Comparison of ENCODE assay signal across 19 mouse cellular contexts in genomic region chr16:34793000-34793399, GRCm38 (mm10). TPM values are rescaled to one million over a fixed set of nuclear protein-coding genes. Genes with fewer than 3 reads are reported as not detected.
DNase-seq lines count a peak whose midpoint lies in the region; ATAC-seq and TF ChIP-seq lines count a peak whose summit lies in the region.
"Had no signal": no experiment of that assay in that cellular context is flagged by ENCODE, and none has a peak within 500 bp of the region (broad histone marks: within the 10 kb centered on the region; RNA-seq: fewer than 3 reads in every experiment).

No protein-coding gene starts in this region.

- no peaks in the 10 kb centered on the region for H3K36me3 ChIP-seq in heart, embryonic 12.5 days
- H3K36me3 ChIP-seq in heart, adult 2 months (ENCODE audit: control insufficient read depth, insufficient read depth, low read length) = no peaks in the 10 kb centered on the region
- H3K36me3 ChIP-seq in lung, postnatal 0 days (ENCODE audit: insufficient read depth, low read length) = no peaks in the 10 kb centered on the region
- H3K36me3 ChIP-seq in myocyte (ENCODE audit: control insufficient read depth, insufficient read depth) = no peaks in the 10 kb centered on the region
- H3K36me3 ChIP-seq: kidney, embryonic 15.5 days; limb, embryonic 10.5 days; midbrain, embryonic 12.5 days; neural tube, embryonic 13.5 days had no signal

- no peak overlapping the region for H3K27ac ChIP-seq in heart, embryonic 12.5 days (ENCODE audit: poor library complexity, severe bottlenecking)
- no peak overlapping the region for H3K27ac ChIP-seq in heart, adult 2 months
- H3K27ac ChIP-seq in lung, postnatal 0 days (ENCODE audit: low read length) = peak overlapping the region; percentile 59; the same call in 1 of the 2 replicates
- H3K27ac ChIP-seq: gastrocnemius, adult 2 months; hindbrain, embryonic 14.5 days; kidney, embryonic 15.5 days; limb, embryonic 10.5 days; midbrain, embryonic 12.5 days; neural tube, embryonic 13.5 days had no signal

- intact Hi-C loops in heart, adult 2 months (cut with DNase I) = no loop called here

- no peak for TF ChIP-seq EP300 in heart, adult 2 months (IDR thresholded peaks at IDR 0.05; ENCODE audit: insufficient read depth, low read depth, low read length)
- TF ChIP-seq EP300 in lung, postnatal 0 days (IDR thresholded peaks at IDR 0.05) = peak; percentile 40; the same call in 1 of the 2 replicates

- no peaks in the 10 kb centered on the region for H3K79me2 ChIP-seq in heart, adult 2 months (replicated peaks; ENCODE audit: control insufficient read depth, insufficient read depth, low read length)
- H3K79me2 ChIP-seq in myocyte (ENCODE audit: control insufficient read depth, insufficient read depth) = no peaks in the 10 kb centered on the region

- peak; percentile 32 for DNase-seq in embryo, embryonic 10 days (ENCODE audit: low spot score)
- DNase-seq in embryo, embryonic 9.5 days (ENCODE audit: extremely low spot score) = no peak
- DNase-seq in heart, adult 2 months = no peak
- DNase-seq in lung, postnatal 0 days (ENCODE audit: low spot score) = peak; percentile 90
- DNase-seq in lung, postnatal 14 days = no peak
- DNase-seq in gastrocnemius, postnatal 10 days = no peak
- DNase-seq: cerebellum, adult 18-20 months; gastrocnemius, adult 2 months; kidney, postnatal 4 days; layer of hippocampus, adult 9-11 months had no signal

- peaks cover 29% of the 10 kb centered on the region for H3K4me1 ChIP-seq in heart, embryonic 12.5 days (replicated peaks)
- H3K4me1 ChIP-seq in heart, adult 2 months (ENCODE audit: control insufficient read depth, insufficient read depth, low read length) = no peaks in the 10 kb centered on the region; the same call in 1 of the 2 replicates
- peaks cover 3% of the 10 kb centered on the region; the same call in 1 of the 2 replicates for H3K4me1 ChIP-seq in lung, postnatal 0 days (ENCODE audit: insufficient read depth, low read depth, low read length)
- H3K4me1 ChIP-seq: kidney, embryonic 15.5 days; midbrain, embryonic 12.5 days; neural tube, embryonic 13.5 days had no signal

- no peak overlapping the region for H3K9ac ChIP-seq in heart, embryonic 12.5 days
- no peak overlapping the region for H3K9ac ChIP-seq in heart, adult 2 months (ENCODE audit: low read depth, low read length)
- H3K9ac ChIP-seq in lung, postnatal 0 days (replicated peaks; ENCODE audit: low read depth) = no peak overlapping the region
- H3K9ac ChIP-seq: hindbrain, embryonic 14.5 days; kidney, embryonic 15.5 days; midbrain, embryonic 12.5 days; neural tube, embryonic 13.5 days had no signal

- WGBS in heart, embryonic 12.5 days = 42% methylated on average over 5 of the region's 5 CpGs
- 62% methylated on average over 5 of the region's 5 CpGs for WGBS in heart, adult 2 months
- WGBS in lung, postnatal 0 days = 59% methylated on average over 5 of the region's 5 CpGs

- H3K4me2 ChIP-seq in heart, embryonic 12.5 days = peak overlapping the region; percentile 10; the same call in 1 of the 2 replicates
- no peak overlapping the region for H3K4me2 ChIP-seq in lung, postnatal 0 days (replicated peaks; ENCODE audit: low read depth, low read length)
- H3K4me2 ChIP-seq in myocyte (ENCODE audit: low read depth) = peak overlapping the region; percentile 46
- H3K4me2 ChIP-seq: hindbrain, embryonic 14.5 days; kidney, embryonic 15.5 days; liver, embryonic 11.5 days; midbrain, embryonic 12.5 days; neural tube, embryonic 13.5 days had no signal

- TF ChIP-seq CTCF in heart, adult 2 months (IDR thresholded peaks at IDR 0.05) = no peak
- no peak for TF ChIP-seq CTCF in lung, postnatal 0 days (IDR thresholded peaks at IDR 0.05)

- H3K27me3 ChIP-seq in heart, embryonic 12.5 days (replicated peaks) = no peaks in the 10 kb centered on the region
- no peaks in the 10 kb centered on the region for H3K27me3 ChIP-seq in heart, adult 2 months (ENCODE audit: control insufficient read depth, insufficient read depth, low read length)
- H3K27me3 ChIP-seq in lung, postnatal 0 days (replicated peaks; ENCODE audit: insufficient read depth, low read length) = no peaks in the 10 kb centered on the region
- no peaks in the 10 kb centered on the region for H3K27me3 ChIP-seq in myocyte (ENCODE audit: control insufficient read depth, insufficient read depth, insufficient read length)
- H3K27me3 ChIP-seq: kidney, embryonic 15.5 days; neural tube, embryonic 13.5 days had no signal

- TF ChIP-seq POLR2A in heart, adult 2 months (IDR thresholded peaks at IDR 0.05; ENCODE audit: insufficient read depth, low read depth, low read length) = no peak
- TF ChIP-seq POLR2A in myocyte (IDR thresholded peaks at IDR 0.05; ENCODE audit: insufficient read length, low read depth) = no peak

- H3K4me3 ChIP-seq in heart, embryonic 12.5 days = no peak overlapping the region
- no peak overlapping the region for H3K4me3 ChIP-seq in heart, adult 2 months
- H3K4me3 ChIP-seq in lung, postnatal 0 days (ENCODE audit: low read depth, low read length) = no peak overlapping the region
- no peak overlapping the region for H3K4me3 ChIP-seq in myocyte
- H3K4me3 ChIP-seq: gastrocnemius, adult 2 months; kidney, embryonic 15.5 days; limb, embryonic 10.5 days; midbrain, embryonic 12.5 days; neural tube, embryonic 13.5 days had no signal

- ATAC-seq in heart, embryonic 12.5 days (ENCODE audit: insufficient number of reproducible peaks, low FRiP score) = no peak
- peak; percentile 82 for ATAC-seq in lung, postnatal 0 days
- ATAC-seq: CD4-positive, CD25-positive, alpha-beta regulatory T cell, adult 4 months had no signal

- no peak overlapping the region for H3ac ChIP-seq in myocyte (ENCODE audit: control insufficient read depth, insufficient read length)

- H3K9me3 ChIP-seq in heart, embryonic 12.5 days (replicated peaks) = no peaks in the 10 kb centered on the region
- no peaks in the 10 kb centered on the region for H3K9me3 ChIP-seq in lung, postnatal 0 days (ENCODE audit: low read length)
- H3K9me3 ChIP-seq: kidney, embryonic 15.5 days; limb, embryonic 10.5 days; midbrain, embryonic 12.5 days; neural tube, embryonic 13.5 days had no signal

TF ChIP-seq in myocyte, 11 proteins besides CTCF, POLR2A, EP300 and RAD21:
- TF ChIP-seq POLR2AphosphoS2 (IDR thresholded peaks at IDR 0.05; ENCODE audit: insufficient read length, low read depth) (no peak), USF1 (IDR thresholded peaks at IDR 0.05; ENCODE audit: low read depth) (no peak), MYOG (IDR thresholded peaks at IDR 0.05; ENCODE audit: control insufficient read depth in 1 of 3, insufficient read depth in 1 of 3, insufficient read length in 2 of 3, low read depth in 2 of 3) (no peak), CEBPB (IDR thresholded peaks at IDR 0.05; ENCODE audit: insufficient read depth, poor library complexity, severe bottlenecking) (no peak), TCF12 (IDR thresholded peaks at IDR 0.05; ENCODE audit: insufficient read depth, poor library complexity, severe bottlenecking) (no peak), TCF3 (IDR thresholded peaks at IDR 0.05; ENCODE audit: insufficient read length, low read depth) (no peak), MYOD1 (IDR thresholded peaks at IDR 0.05; ENCODE audit: control insufficient read depth in 1 of 3, insufficient read length in 2 of 3, low read depth in 2 of 3) (no peak), E2F4 (IDR thresholded peaks at IDR 0.05; ENCODE audit: insufficient read depth) (no peak), SRF (IDR thresholded peaks at IDR 0.05; ENCODE audit: control insufficient read depth, insufficient read length, low read depth) (no peak), MAX (IDR thresholded peaks at IDR 0.05; ENCODE audit: low read depth) (no peak)

RNA-seq across cellular contexts. Expression of gene Mylk, which starts 48.0 kb away (rescaled TPM):
- polyA plus RNA-seq in heart, embryonic 12.5 days (2016; fragmentation: Nextera tagmentation; extraction: Ambion mirVana) = 5.2 and 5.4 TPM in 2 replicates
- total RNA-seq in heart, adult 2 months (2021) = 10 to 100 TPM; 32.9 to 42.3 TPM
- 23.1 and 28.3 TPM in 2 replicates for polyA plus RNA-seq in heart, adult 2 months (2012; rRNA removed)
- polyA plus RNA-seq in lung, postnatal 0 days (2015; fragmentation: Nextera tagmentation; extraction: Ambion mirVana) = 55.7 and 72.3 TPM in 2 replicates
- 2.1 TPM for polyA plus RNA-seq in myocyte (2012; fragmentation: generic; extraction: Trizol)
- total RNA-seq in gastrocnemius, postnatal 10 days (2021) = 10 to 100 TPM; 33.0 to 38.8 TPM
- polyA plus RNA-seq: CD4-positive, CD25-positive, alpha-beta regulatory T cell, adult 4 months had no signal

Comparison
In these comparisons a context has a peak if more than half of its experiments do, and no peak if none do; other contexts are left out.
1. DNase-seq: peak in embryo, embryonic 10 days (single experiment) and lung, postnatal 0 days (single experiment); none in embryo, embryonic 9.5 days (single experiment), heart, adult 2 months (0 of 2), lung, postnatal 14 days (single experiment) and gastrocnemius, postnatal 10 days (single experiment).